Mouse (Mus musculus): ENCODE measurements around the gene Ctnnd2. TPM values are rescaled to one million over a fixed set of nuclear protein-coding genes. Genes with fewer than 3 reads are reported as not detected.

Gene Ctnnd2
- polyA plus RNA-seq, 1 experiment: 0.02 TPM

GRCm38 (mm10) chr15:30278610-30279009 lies 106.2 kb downstream of the Ctnnd2 start:
- Histone ChIP-seq H3ac (ENCODE audit: control insufficient read depth, insufficient read length) (no peak overlapping the region), H3K4me2 (ENCODE audit: low read depth) (no peak overlapping the region), H3K79me2 (ENCODE audit: control insufficient read depth, insufficient read depth) (no peaks in the 10 kb centered on the region), H3K27me3 (ENCODE audit: control insufficient read depth, insufficient read depth, insufficient read length) (no peaks in the 10 kb centered on the region), H3K4me3 (no peak overlapping the region), H3K36me3 (ENCODE audit: control insufficient read depth, insufficient read depth) (no peaks in the 10 kb centered on the region)
- TF ChIP-seq E2F4 (IDR thresholded peaks at IDR 0.05; ENCODE audit: insufficient read depth) (no peak), CEBPB (IDR thresholded peaks at IDR 0.05; ENCODE audit: insufficient read depth, poor library complexity, severe bottlenecking) (no peak), MAX (IDR thresholded peaks at IDR 0.05; ENCODE audit: low read depth) (no peak), SRF (IDR thresholded peaks at IDR 0.05; ENCODE audit: control insufficient read depth, insufficient read length, low read depth) (no peak), REST (IDR thresholded peaks at IDR 0.05; ENCODE audit: insufficient read depth, insufficient read length) (no peak), POLR2A (IDR thresholded peaks at IDR 0.05; ENCODE audit: insufficient read length, low read depth) (no peak), USF1 (IDR thresholded peaks at IDR 0.05; ENCODE audit: low read depth) (no peak), TCF3 (IDR thresholded peaks at IDR 0.05; ENCODE audit: insufficient read length, low read depth) (no peak), MYOD1 (IDR thresholded peaks at IDR 0.05; ENCODE audit: control insufficient read depth in 1 of 3, insufficient read length in 2 of 3, low read depth in 2 of 3) (no peak), POLR2AphosphoS2 (IDR thresholded peaks at IDR 0.05; ENCODE audit: insufficient read length, low read depth) (no peak), MYOG (IDR thresholded peaks at IDR 0.05; ENCODE audit: control insufficient read depth in 1 of 3, insufficient read depth in 1 of 3, insufficient read length in 2 of 3, low read depth in 2 of 3) (no peak), TCF12 (IDR thresholded peaks at IDR 0.05; ENCODE audit: insufficient read depth, poor library complexity, severe bottlenecking) (no peak)

GRCm38 (mm10) chr15:30285572-30286244 lies 113.3 kb downstream of the Ctnnd2 start:
- Histone ChIP-seq H3K27me3 (ENCODE audit: control insufficient read depth, insufficient read depth, insufficient read length) (no peaks in the 10 kb centered on the region), H3K4me3 (no peak overlapping the region), H3ac (ENCODE audit: control insufficient read depth, insufficient read length) (no peak overlapping the region), H3K79me2 (ENCODE audit: control insufficient read depth, insufficient read depth) (no peaks in the 10 kb centered on the region), H3K36me3 (ENCODE audit: control insufficient read depth, insufficient read depth) (no peaks in the 10 kb centered on the region), H3K4me2 (ENCODE audit: low read depth) (no peak overlapping the region)
- no peak for TF ChIP-seq SRF (IDR thresholded peaks at IDR 0.05; ENCODE audit: control insufficient read depth, insufficient read length, low read depth)
- no peak for TF ChIP-seq E2F4 (IDR thresholded peaks at IDR 0.05; ENCODE audit: insufficient read depth)
- TF ChIP-seq REST (IDR thresholded peaks at IDR 0.05; ENCODE audit: insufficient read depth, insufficient read length): no peak
- no peak for TF ChIP-seq TCF3 (IDR thresholded peaks at IDR 0.05; ENCODE audit: insufficient read length, low read depth)
- no peak for TF ChIP-seq TCF12 (IDR thresholded peaks at IDR 0.05; ENCODE audit: insufficient read depth, poor library complexity, severe bottlenecking)
- no peak for TF ChIP-seq MAX (IDR thresholded peaks at IDR 0.05; ENCODE audit: low read depth)
- no peak for TF ChIP-seq POLR2A (IDR thresholded peaks at IDR 0.05; ENCODE audit: insufficient read length, low read depth)
- TF ChIP-seq MYOD1 (IDR thresholded peaks at IDR 0.05; ENCODE audit: control insufficient read depth in 1 of 3, insufficient read length in 2 of 3, low read depth in 2 of 3): no peak
- no peak for TF ChIP-seq MYOG (IDR thresholded peaks at IDR 0.05; ENCODE audit: control insufficient read depth in 1 of 3, insufficient read depth in 1 of 3, insufficient read length in 2 of 3, low read depth in 2 of 3)
- TF ChIP-seq USF1 (IDR thresholded peaks at IDR 0.05; ENCODE audit: low read depth): no peak
- TF ChIP-seq CEBPB (IDR thresholded peaks at IDR 0.05; ENCODE audit: insufficient read depth, poor library complexity, severe bottlenecking): no peak
- TF ChIP-seq POLR2AphosphoS2 (IDR thresholded peaks at IDR 0.05; ENCODE audit: insufficient read length, low read depth): no peak

- no peak overlapping the region for H3K4me2 ChIP-seq (ENCODE audit: low read depth)
- no peaks in the 10 kb centered on the region for H3K36me3 ChIP-seq (ENCODE audit: control insufficient read depth, insufficient read depth)
- peaks cover 4% of the 10 kb centered on the region for H3K27me3 ChIP-seq (ENCODE audit: control insufficient read depth, insufficient read depth, insufficient read length)
- no peaks in the 10 kb centered on the region for H3K79me2 ChIP-seq (ENCODE audit: control insufficient read depth, insufficient read depth)
- H3ac ChIP-seq (ENCODE audit: control insufficient read depth, insufficient read length): no peak overlapping the region
- TF ChIP-seq MYOD1 (IDR thresholded peaks at IDR 0.05; ENCODE audit: control insufficient read depth in 1 of 3, insufficient read length in 2 of 3, low read depth in 2 of 3) (no peak), CEBPB (IDR thresholded peaks at IDR 0.05; ENCODE audit: insufficient read depth, poor library complexity, severe bottlenecking) (no peak), MYOG (IDR thresholded peaks at IDR 0.05; ENCODE audit: control insufficient read depth in 1 of 3, insufficient read depth in 1 of 3, insufficient read length in 2 of 3, low read depth in 2 of 3) (no peak), TCF3 (IDR thresholded peaks at IDR 0.05; ENCODE audit: insufficient read length, low read depth) (no peak), USF1 (IDR thresholded peaks at IDR 0.05; ENCODE audit: low read depth) (no peak), POLR2AphosphoS2 (IDR thresholded peaks at IDR 0.05; ENCODE audit: insufficient read length, low read depth) (no peak), MAX (IDR thresholded peaks at IDR 0.05; ENCODE audit: low read depth) (no peak), POLR2A (IDR thresholded peaks at IDR 0.05; ENCODE audit: insufficient read length, low read depth) (no peak), E2F4 (IDR thresholded peaks at IDR 0.05; ENCODE audit: insufficient read depth) (no peak), SRF (IDR thresholded peaks at IDR 0.05; ENCODE audit: control insufficient read depth, insufficient read length, low read depth) (no peak), REST (IDR thresholded peaks at IDR 0.05; ENCODE audit: insufficient read depth, insufficient read length) (no peak), TCF12 (IDR thresholded peaks at IDR 0.05; ENCODE audit: insufficient read depth, poor library complexity, severe bottlenecking) (no peak)
- H3K4me3 ChIP-seq: no peak overlapping the region
Measured at GRCm38 (mm10) chr15:30286245-30286642, 113.9 kb downstream of the Ctnnd2 start.

GRCm38 (mm10) chr15:30302824-30303223 lies 130.4 kb downstream of the Ctnnd2 start:
- no peaks in the 10 kb centered on the region for H3K79me2 ChIP-seq (ENCODE audit: control insufficient read depth, insufficient read depth)
- H3ac ChIP-seq (ENCODE audit: control insufficient read depth, insufficient read length): no peak overlapping the region
- TF ChIP-seq MYOG (IDR thresholded peaks at IDR 0.05; ENCODE audit: control insufficient read depth in 1 of 3, insufficient read depth in 1 of 3, insufficient read length in 2 of 3, low read depth in 2 of 3): no peak
- TF ChIP-seq USF1 (IDR thresholded peaks at IDR 0.05; ENCODE audit: low read depth): no peak
- TF ChIP-seq POLR2A (IDR thresholded peaks at IDR 0.05; ENCODE audit: insufficient read length, low read depth): no peak
- TF ChIP-seq POLR2AphosphoS2 (IDR thresholded peaks at IDR 0.05; ENCODE audit: insufficient read length, low read depth): no peak
- TF ChIP-seq REST (IDR thresholded peaks at IDR 0.05; ENCODE audit: insufficient read depth, insufficient read length): no peak
- no peak for TF ChIP-seq TCF3 (IDR thresholded peaks at IDR 0.05; ENCODE audit: insufficient read length, low read depth)
- TF ChIP-seq E2F4 (IDR thresholded peaks at IDR 0.05; ENCODE audit: insufficient read depth): no peak
- no peak for TF ChIP-seq MAX (IDR thresholded peaks at IDR 0.05; ENCODE audit: low read depth)
- no peak for TF ChIP-seq MYOD1 (IDR thresholded peaks at IDR 0.05; ENCODE audit: control insufficient read depth in 1 of 3, insufficient read length in 2 of 3, low read depth in 2 of 3)
- no peak for TF ChIP-seq TCF12 (IDR thresholded peaks at IDR 0.05; ENCODE audit: insufficient read depth, poor library complexity, severe bottlenecking)
- no peak for TF ChIP-seq SRF (IDR thresholded peaks at IDR 0.05; ENCODE audit: control insufficient read depth, insufficient read length, low read depth)
- TF ChIP-seq CEBPB (IDR thresholded peaks at IDR 0.05; ENCODE audit: insufficient read depth, poor library complexity, severe bottlenecking): no peak

More at GRCm38 (mm10) chr15:30302824-30303223, 130.4 kb downstream of the Ctnnd2 start:
- H3K4me2 ChIP-seq (ENCODE audit: low read depth): no peak overlapping the region
- H3K4me3 ChIP-seq: no peak overlapping the region
- H3K27me3 ChIP-seq (ENCODE audit: control insufficient read depth, insufficient read depth, insufficient read length): no peaks in the 10 kb centered on the region
- no peaks in the 10 kb centered on the region for H3K36me3 ChIP-seq (ENCODE audit: control insufficient read depth, insufficient read depth)
